Mouse (Mus musculus): Measurements from ENCODE around the gene Stk33. TPM values are rescaled to one million over a fixed set of nuclear protein-coding genes. Genes with fewer than 3 reads are reported as not detected.

The Stk33 gene
- total RNA-seq, 1 experiment: 0.31 TPM

- in situ Hi-C loops (cut with MboI; ENCODE audit: low sequenced_read_pairs in 2 of 2, unreplicated experiment in 2 of 2): no loop called here
Observed at GRCm38 (mm10) chr7:109255506-109256352, 183.2 kb downstream of the Stk33 start.

GRCm38 (mm10) chr7:109251418-109251817, 187.5 kb downstream of the Stk33 start:
- in situ Hi-C loops (cut with MboI; ENCODE audit: low sequenced_read_pairs in 2 of 2, unreplicated experiment in 2 of 2): no loop called here
- Histone ChIP-seq H3K36me3 (ENCODE audit: control insufficient read depth, insufficient read depth, low read length, poor library complexity, severe bottlenecking) (no peaks in the 10 kb centered on the region), H3K9ac (ENCODE audit: insufficient read depth, low read depth, low read length, poor library complexity, severe bottlenecking) (no peak overlapping the region), H3K27ac (ENCODE audit: insufficient read depth, low read depth, low read length, poor library complexity, severe bottlenecking) (no peak overlapping the region), H3K9me3 (ENCODE audit: control insufficient read depth, insufficient read depth, low read depth, low read length) (no peaks in the 10 kb centered on the region), H3K4me3 (ENCODE audit: insufficient read depth in 1 of 2, low read depth in 1 of 2, low read length in 2 of 2, poor library complexity in 1 of 2, severe bottlenecking in 1 of 2) (no peak overlapping the region), H3K4me1 (ENCODE audit: control insufficient read depth in 2 of 2, insufficient read depth in 2 of 2, low read length in 2 of 2, poor library complexity in 1 of 2) (no peaks in the 10 kb centered on the region)
- no peak for DNase-seq (ENCODE audit: low read depth, low spot score)
- no peak for TF ChIP-seq HCFC1 (IDR thresholded peaks at IDR 0.05; ENCODE audit: borderline replicate concordance, insufficient read depth, low read length)
- no peak for TF ChIP-seq MAFK (IDR thresholded peaks at IDR 0.05; ENCODE audit: insufficient read depth, low read depth, low read length)
- no peak for TF ChIP-seq ZC3H11A (IDR thresholded peaks at IDR 0.05; ENCODE audit: borderline replicate concordance, low read depth, low read length)
- no peak for TF ChIP-seq CHD2 (IDR thresholded peaks at IDR 0.05; ENCODE audit: low read depth, low read length)
- no peak for TF ChIP-seq ZNF384 (IDR thresholded peaks at IDR 0.05; ENCODE audit: low read depth, low read length)

More at GRCm38 (mm10) chr7:109255506-109256352, 183.2 kb downstream of the Stk33 start:
- DNase-seq (ENCODE audit: low read depth, low spot score): peak; percentile 67
- Histone ChIP-seq H3K36me3 (ENCODE audit: control insufficient read depth, insufficient read depth, low read length, poor library complexity, severe bottlenecking) (no peaks in the 10 kb centered on the region), H3K9me3 (ENCODE audit: control insufficient read depth, insufficient read depth, low read depth, low read length) (no peaks in the 10 kb centered on the region), H3K27ac (ENCODE audit: insufficient read depth, low read depth, low read length, poor library complexity, severe bottlenecking) (no peak overlapping the region), H3K9ac (ENCODE audit: insufficient read depth, low read depth, low read length, poor library complexity, severe bottlenecking) (no peak overlapping the region), H3K4me1 (ENCODE audit: control insufficient read depth in 2 of 2, insufficient read depth in 2 of 2, low read length in 2 of 2, poor library complexity in 1 of 2) (no peaks in the 10 kb centered on the region), H3K4me3 (ENCODE audit: insufficient read depth in 1 of 2, low read depth in 1 of 2, low read length in 2 of 2, poor library complexity in 1 of 2, severe bottlenecking in 1 of 2) (peak overlapping the region in 1 of 2 experiments; percentile 42; a peak in 1 of 4 replicates)
- TF ChIP-seq MAFK (IDR thresholded peaks at IDR 0.05; ENCODE audit: insufficient read depth, low read depth, low read length): no peak
- TF ChIP-seq ZNF384 (IDR thresholded peaks at IDR 0.05; ENCODE audit: low read depth, low read length): no peak
- peak; percentile 24; the same call in 1 of the 2 replicates for TF ChIP-seq ZC3H11A (IDR thresholded peaks at IDR 0.05; ENCODE audit: borderline replicate concordance, low read depth, low read length)

- H3K27ac ChIP-seq (ENCODE audit: insufficient read depth, low read depth, low read length, poor library complexity, severe bottlenecking): no peak overlapping the region
- in situ Hi-C loops (cut with MboI; ENCODE audit: low sequenced_read_pairs in 2 of 2, unreplicated experiment in 2 of 2): loop anchor here in 1 of 2 experiments (10.0 kb wide), 1 partner anchor 60 kb away; no protein-coding TSS in a partner anchor
- H3K9ac ChIP-seq (ENCODE audit: insufficient read depth, low read depth, low read length, poor library complexity, severe bottlenecking): no peak overlapping the region
- no peaks in the 10 kb centered on the region for H3K36me3 ChIP-seq (ENCODE audit: control insufficient read depth, insufficient read depth, low read length, poor library complexity, severe bottlenecking)
- TF ChIP-seq HCFC1 (IDR thresholded peaks at IDR 0.05; ENCODE audit: borderline replicate concordance, insufficient read depth, low read length) (no peak), MAFK (IDR thresholded peaks at IDR 0.05; ENCODE audit: insufficient read depth, low read depth, low read length) (no peak), ZNF384 (IDR thresholded peaks at IDR 0.05; ENCODE audit: low read depth, low read length) (no peak), CHD2 (IDR thresholded peaks at IDR 0.05; ENCODE audit: low read depth, low read length) (no peak), ZC3H11A (IDR thresholded peaks at IDR 0.05; ENCODE audit: borderline replicate concordance, low read depth, low read length) (no peak)
- no peaks in the 10 kb centered on the region; a peak in 1 of 4 replicates for H3K4me1 ChIP-seq (ENCODE audit: control insufficient read depth in 2 of 2, insufficient read depth in 2 of 2, low read length in 2 of 2, poor library complexity in 1 of 2)
- no peaks in the 10 kb centered on the region for H3K9me3 ChIP-seq (ENCODE audit: control insufficient read depth, insufficient read depth, low read depth, low read length)
- H3K4me3 ChIP-seq (ENCODE audit: insufficient read depth in 1 of 2, low read depth in 1 of 2, low read length in 2 of 2, poor library complexity in 1 of 2, severe bottlenecking in 1 of 2): no peak overlapping the region
- no peak for DNase-seq (ENCODE audit: low read depth, low spot score)
Observed at GRCm38 (mm10) chr7:109244776-109245175, 194.1 kb downstream of the Stk33 start.

- H3K36me3 ChIP-seq (ENCODE audit: control insufficient read depth, insufficient read depth, low read length, poor library complexity, severe bottlenecking): no peaks in the 10 kb centered on the region
- no peak overlapping the region for H3K9ac ChIP-seq (ENCODE audit: insufficient read depth, low read depth, low read length, poor library complexity, severe bottlenecking)
- no peaks in the 10 kb centered on the region; a peak in 1 of 4 replicates for H3K4me1 ChIP-seq (ENCODE audit: control insufficient read depth in 2 of 2, insufficient read depth in 2 of 2, low read length in 2 of 2, poor library complexity in 1 of 2)
- in situ Hi-C loops (cut with MboI; ENCODE audit: low sequenced_read_pairs in 2 of 2, unreplicated experiment in 2 of 2): loop anchor here in 1 of 2 experiments (10.0 kb wide), 1 partner anchor 63 kb away; no protein-coding TSS in a partner anchor
- no peaks in the 10 kb centered on the region for H3K9me3 ChIP-seq (ENCODE audit: control insufficient read depth, insufficient read depth, low read depth, low read length)
- no peak for DNase-seq (ENCODE audit: low read depth, low spot score)
- TF ChIP-seq HCFC1 (IDR thresholded peaks at IDR 0.05; ENCODE audit: borderline replicate concordance, insufficient read depth, low read length): no peak
- no peak for TF ChIP-seq MAFK (IDR thresholded peaks at IDR 0.05; ENCODE audit: insufficient read depth, low read depth, low read length)
- TF ChIP-seq CHD2 (IDR thresholded peaks at IDR 0.05; ENCODE audit: low read depth, low read length): no peak
- no peak for TF ChIP-seq ZC3H11A (IDR thresholded peaks at IDR 0.05; ENCODE audit: borderline replicate concordance, low read depth, low read length)
- no peak for TF ChIP-seq ZNF384 (IDR thresholded peaks at IDR 0.05; ENCODE audit: low read depth, low read length)
- no peak overlapping the region for H3K27ac ChIP-seq (ENCODE audit: insufficient read depth, low read depth, low read length, poor library complexity, severe bottlenecking)
- peak overlapping the region in 1 of 2 experiments; percentile 40; a peak in 1 of 4 replicates for H3K4me3 ChIP-seq (ENCODE audit: insufficient read depth in 1 of 2, low read depth in 1 of 2, low read length in 2 of 2, poor library complexity in 1 of 2, severe bottlenecking in 1 of 2)
Observed at GRCm38 (mm10) chr7:109241313-109241712, 197.6 kb downstream of the Stk33 start.
